Mouse (Mus musculus): Measurements from ENCODE around the gene Scaf1. TPM values are rescaled to one million over a fixed set of nuclear protein-coding genes. Genes with fewer than 3 reads are reported as not detected.

Scaf1 gene
- polyA plus RNA-seq, 1 experiment = 73.0 TPM

DNA sequence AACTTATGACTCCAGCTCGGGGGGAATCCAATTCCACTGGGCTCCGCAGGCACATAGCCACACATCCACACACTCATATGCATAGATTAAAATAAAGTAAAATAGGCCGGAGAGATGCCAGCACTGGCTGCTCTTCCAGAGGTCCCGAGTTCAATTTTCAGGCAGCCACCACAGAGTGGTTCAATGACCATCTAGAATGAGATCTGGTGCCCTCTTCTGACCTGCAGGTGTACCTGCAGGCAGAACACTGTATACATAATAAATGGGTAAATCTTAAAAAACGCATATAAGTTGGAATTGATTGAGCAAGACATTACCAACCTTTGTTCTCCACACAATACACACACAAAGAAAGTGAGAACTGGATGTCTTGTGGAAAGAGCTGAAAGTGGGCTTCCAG lies 60.5 kb downstream of the Scaf1 start:
- no peaks in the 10 kb centered on the region for H3K4me1 ChIP-seq (ENCODE audit: control insufficient read depth, insufficient read depth, insufficient read length, low read length)
- H3K36me3 ChIP-seq (ENCODE audit: control insufficient read depth, insufficient read depth, low read length) = no peaks in the 10 kb centered on the region
- no peaks in the 10 kb centered on the region for H3K27me3 ChIP-seq (ENCODE audit: control insufficient read depth, insufficient read depth, low read length)
- WGBS = 38% methylated on average over 5 of the region's 5 CpGs
- H3K4me3 ChIP-seq (ENCODE audit: low read depth, low read length) = no peak overlapping the region
- no peak overlapping the region for H3K27ac ChIP-seq (ENCODE audit: insufficient read depth, low read depth, low read length)
- TF ChIP-seq CTCF (IDR thresholded peaks at IDR 0.05; ENCODE audit: extremely low read depth, insufficient read length, insufficient replicate concordance, low read depth, low read length) (peak; percentile 31; the same call in 1 of the 2 replicates), POLR2A (IDR thresholded peaks at IDR 0.05; ENCODE audit: low read depth, low read length) (no peak)

DNA sequence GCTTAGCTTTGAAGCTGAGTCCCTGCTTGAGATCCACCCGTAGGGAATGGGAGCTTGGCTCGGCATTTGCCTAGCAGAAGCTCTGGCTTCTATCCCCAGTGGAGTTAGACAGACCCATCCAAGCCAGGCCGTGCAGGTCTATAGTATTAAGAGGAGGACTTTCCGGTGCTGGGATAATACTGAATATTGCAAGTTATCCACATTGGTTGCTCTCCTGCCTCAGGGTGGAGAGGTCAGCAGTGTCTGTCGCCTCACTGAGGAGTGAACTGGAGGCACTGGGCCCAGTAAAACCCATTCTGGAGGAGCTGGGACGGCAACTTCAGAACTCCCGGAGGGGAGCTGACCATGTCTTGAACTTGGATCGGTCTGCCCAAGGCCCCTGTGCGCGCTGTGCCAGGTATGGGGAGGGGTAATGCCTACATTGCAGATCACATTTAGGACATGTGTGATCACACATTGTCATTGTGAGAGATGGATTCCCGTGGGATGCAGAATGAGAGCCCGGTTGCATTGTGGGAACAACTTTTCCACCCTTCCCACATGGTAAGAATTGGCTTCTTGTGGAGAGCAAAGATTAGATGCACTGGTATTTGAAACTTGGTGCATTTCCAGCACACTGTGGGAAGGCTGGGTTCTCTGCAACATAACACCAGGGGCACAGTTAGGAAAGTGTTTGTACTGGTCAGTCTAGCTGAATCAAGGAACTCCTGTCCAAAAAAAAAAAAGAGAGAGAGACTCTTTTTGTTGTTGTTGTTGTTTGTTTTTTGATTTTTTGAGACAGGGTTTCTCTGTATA lies 61.9 kb downstream of the Scaf1 start:
- 87% methylated on average over 12 of the region's 12 CpGs for WGBS
- TF ChIP-seq POLR2A (IDR thresholded peaks at IDR 0.05; ENCODE audit: low read depth, low read length) (no peak), CTCF (IDR thresholded peaks at IDR 0.05; ENCODE audit: extremely low read depth, insufficient read length, insufficient replicate concordance, low read depth, low read length) (no peak)
- Histone ChIP-seq H3K4me1 (ENCODE audit: control insufficient read depth, insufficient read depth, insufficient read length, low read length) (no peaks in the 10 kb centered on the region), H3K27me3 (ENCODE audit: control insufficient read depth, insufficient read depth, low read length) (no peaks in the 10 kb centered on the region), H3K27ac (ENCODE audit: insufficient read depth, low read depth, low read length) (no peak overlapping the region), H3K4me3 (ENCODE audit: low read depth, low read length) (no peak overlapping the region), H3K36me3 (ENCODE audit: control insufficient read depth, insufficient read depth, low read length) (no peaks in the 10 kb centered on the region)

DNA sequence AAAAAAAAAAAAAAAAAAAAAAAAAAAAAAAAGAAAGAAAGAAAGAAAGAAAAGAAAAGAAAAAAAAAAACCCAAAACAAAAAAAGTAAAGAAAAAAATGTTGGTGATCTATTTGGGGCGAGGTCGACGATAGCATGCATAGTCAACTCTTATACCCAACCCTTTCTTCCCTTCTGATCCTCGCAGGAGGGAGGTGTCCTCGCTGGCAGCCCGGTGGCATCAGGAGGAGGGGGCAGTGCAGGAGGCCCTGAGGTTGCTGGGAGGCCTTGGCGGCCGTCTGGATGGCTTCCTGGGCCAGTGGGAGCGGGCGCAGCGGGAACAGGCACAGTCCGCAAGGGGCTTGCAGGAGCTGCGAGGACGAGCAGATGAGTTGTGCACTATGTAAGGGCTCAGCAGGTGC lies 62.6 kb downstream of the Scaf1 start:
- H3K27ac ChIP-seq (ENCODE audit: insufficient read depth, low read depth, low read length) = no peak overlapping the region
- 78% methylated on average over 14 of the region's 14 CpGs for WGBS
- H3K27me3 ChIP-seq (ENCODE audit: control insufficient read depth, insufficient read depth, low read length) = no peaks in the 10 kb centered on the region
- no peaks in the 10 kb centered on the region for H3K4me1 ChIP-seq (ENCODE audit: control insufficient read depth, insufficient read depth, insufficient read length, low read length)
- no peaks in the 10 kb centered on the region for H3K36me3 ChIP-seq (ENCODE audit: control insufficient read depth, insufficient read depth, low read length)
- no peak overlapping the region for H3K4me3 ChIP-seq (ENCODE audit: low read depth, low read length)
- TF ChIP-seq POLR2A (IDR thresholded peaks at IDR 0.05; ENCODE audit: low read depth, low read length) = no peak
- TF ChIP-seq CTCF (IDR thresholded peaks at IDR 0.05; ENCODE audit: extremely low read depth, insufficient read length, insufficient replicate concordance, low read depth, low read length) = no peak

Other genes starting within 250 kb of the Scaf1 start
- gene Nup62, start 200.3 kb downstream of the Scaf1 start, polyA plus RNA-seq (2012; rRNA removed) = 30.9 and 53.3 TPM in 2 replicates
- gene Il4i1, start 200.0 kb downstream of the Scaf1 start, polyA plus RNA-seq (2012; rRNA removed) = 8.0 and 13.8 TPM in 2 replicates
- 83.9 and 102 TPM in 2 replicates for gene Atf5, start 199.7 kb downstream of the Scaf1 start, polyA plus RNA-seq (2012; rRNA removed)
- gene Akt1s1, start 167.4 kb downstream of the Scaf1 start, polyA plus RNA-seq (2012; rRNA removed) = 180 and 283 TPM in 2 replicates
- 32.1 and 63.2 TPM in 2 replicates for gene Tbc1d17, start 167.3 kb downstream of the Scaf1 start, polyA plus RNA-seq (2012; rRNA removed)
- 36.9 and 84.2 TPM in 2 replicates for gene Pnkp, start 159.2 kb downstream of the Scaf1 start, polyA plus RNA-seq (2012; rRNA removed)
- 82.3 and 141 TPM in 2 replicates for gene Ptov1, start 146.6 kb downstream of the Scaf1 start, polyA plus RNA-seq (2012; rRNA removed)
- gene Med25, start 123.7 kb downstream of the Scaf1 start, polyA plus RNA-seq (2012; rRNA removed) = 85.8 and 208 TPM in 2 replicates
- 15.8 and 27.5 TPM in 2 replicates for gene Fuz, start 120.3 kb downstream of the Scaf1 start, polyA plus RNA-seq (2012; rRNA removed)
- 49.8 and 85.2 TPM in 2 replicates for gene Ap2a1, start 86.9 kb downstream of the Scaf1 start, polyA plus RNA-seq (2012; rRNA removed)
- not detected in 2 replicates for gene Tsks, start 73.2 kb downstream of the Scaf1 start, polyA plus RNA-seq (2012; rRNA removed)
- gene Cpt1c, start 41.5 kb downstream of the Scaf1 start, polyA plus RNA-seq (2012; rRNA removed) = 5.2 and 7.6 TPM in 2 replicates
- gene Prmt1, start 29.8 kb downstream of the Scaf1 start, polyA plus RNA-seq (2012; rRNA removed) = 50.0 and 68.6 TPM in 2 replicates
- gene Irf3, start 18.7 kb downstream of the Scaf1 start, polyA plus RNA-seq (2012; rRNA removed) = 52.9 and 91.0 TPM in 2 replicates
- 10.1 and 16.3 TPM in 2 replicates for gene Bcl2l12, start 17.7 kb downstream of the Scaf1 start, polyA plus RNA-seq (2012; rRNA removed)
- 49.3 and 67.9 TPM in 2 replicates for gene Rras, start 1.6 kb upstream of the Scaf1 start, polyA plus RNA-seq (2012; rRNA removed)
- 8.1 and 13.2 TPM in 2 replicates for gene Prr12, start 36.5 kb upstream of the Scaf1 start, polyA plus RNA-seq (2012; rRNA removed)
- gene Nosip, start 46.1 kb upstream of the Scaf1 start, polyA plus RNA-seq (2012; rRNA removed) = 39.3 and 92.7 TPM in 2 replicates
- 81.7 and 172 TPM in 2 replicates for gene Prrg2, start 46.3 kb upstream of the Scaf1 start, polyA plus RNA-seq (2012; rRNA removed)
- gene Rcn3, start 75.9 kb upstream of the Scaf1 start, polyA plus RNA-seq (2012; rRNA removed) = 40.0 and 49.9 TPM in 2 replicates
- 47.9 and 78.3 TPM in 2 replicates for gene Fcgrt, start 87.5 kb upstream of the Scaf1 start, polyA plus RNA-seq (2012; rRNA removed)
- 159 and 207 TPM in 2 replicates for gene Rps11, start 108.1 kb upstream of the Scaf1 start, polyA plus RNA-seq (2012; rRNA removed)
- gene Rpl13a, start 112.4 kb upstream of the Scaf1 start, polyA plus RNA-seq (2012; rRNA removed) = 1,193 and 1,266 TPM in 2 replicates
- 1.5 TPM in 1 of 2 replicates, not detected in the other for gene Gm45713, start 119.9 kb upstream of the Scaf1 start, polyA plus RNA-seq (2012; rRNA removed)
- 22.1 and 45.8 TPM in 2 replicates for gene Flt3l, start 120.1 kb upstream of the Scaf1 start, polyA plus RNA-seq (2012; rRNA removed)
- 25.3 and 48.5 TPM in 2 replicates for gene Pih1d1, start 137.9 kb upstream of the Scaf1 start, polyA plus RNA-seq (2012; rRNA removed)
- 133 and 253 TPM in 2 replicates for gene Aldh16a1, start 138.2 kb upstream of the Scaf1 start, polyA plus RNA-seq (2012; rRNA removed)
- gene Slc17a7, start 147.6 kb upstream of the Scaf1 start, polyA plus RNA-seq (2012; rRNA removed) = 0.03 and 0.09 TPM in 2 replicates
- not detected in 2 replicates for gene Gfy, start 163.2 kb upstream of the Scaf1 start, polyA plus RNA-seq (2012; rRNA removed)
- gene Pth2, start 164.6 kb upstream of the Scaf1 start, polyA plus RNA-seq (2012; rRNA removed) = not detected in 2 replicates
- gene Ccdc155, start 188.5 kb upstream of the Scaf1 start, polyA plus RNA-seq (2012; rRNA removed) = not detected in 2 replicates
- gene Dkkl1, start 195.8 kb upstream of the Scaf1 start, polyA plus RNA-seq (2012; rRNA removed) = 0.24 and 0.84 TPM in 2 replicates
- 8.0 and 32.2 TPM in 2 replicates for gene Tead2, start 199.4 kb upstream of the Scaf1 start, polyA plus RNA-seq (2012; rRNA removed)
- gene Cd37, start 222.8 kb upstream of the Scaf1 start, polyA plus RNA-seq (2012; rRNA removed) = 33.4 and 63.6 TPM in 2 replicates
- gene Slc6a16, start 224.7 kb upstream of the Scaf1 start, polyA plus RNA-seq (2012; rRNA removed) = not detected in 2 replicates